Mouse (Mus musculus): ENCODE measurements around the gene Pomgnt1.

- TF ChIP-seq CTCF (IDR thresholded peaks at IDR 0.05; ENCODE audit: low read depth) (no peak), EP300 (optimal IDR thresholded peaks at IDR 0.05) (no peak)
Observed at GRCm38 (mm10) chr4:116164759-116165554, 41.3 kb downstream of the Pomgnt1 start.
